Mouse (Mus musculus) gonadal fat pad, adult 2 months (tissue): Measurements from ENCODE around the gene Pparg. TPM values are rescaled to one million over a fixed set of nuclear protein-coding genes. Genes with fewer than 3 reads are reported as not detected.

Experiments
- DNase-seq: peaks from one replicate; pipeline ENCODE4 v3.0.0-alpha.2; 2012; ENCODE audit warnings: low read depth
- polyA plus RNA-seq: library from polyadenylated mRNA; depleted of rRNA; stranded (reverse); fragments of >200 nt; gene quantifications from 2 replicates; pipeline ENCODE4 v1.2.3, GENCODE M21; 2012

Gene Pparg
- polyA plus RNA-seq, 1 experiment, result 120 TPM

DNA sequence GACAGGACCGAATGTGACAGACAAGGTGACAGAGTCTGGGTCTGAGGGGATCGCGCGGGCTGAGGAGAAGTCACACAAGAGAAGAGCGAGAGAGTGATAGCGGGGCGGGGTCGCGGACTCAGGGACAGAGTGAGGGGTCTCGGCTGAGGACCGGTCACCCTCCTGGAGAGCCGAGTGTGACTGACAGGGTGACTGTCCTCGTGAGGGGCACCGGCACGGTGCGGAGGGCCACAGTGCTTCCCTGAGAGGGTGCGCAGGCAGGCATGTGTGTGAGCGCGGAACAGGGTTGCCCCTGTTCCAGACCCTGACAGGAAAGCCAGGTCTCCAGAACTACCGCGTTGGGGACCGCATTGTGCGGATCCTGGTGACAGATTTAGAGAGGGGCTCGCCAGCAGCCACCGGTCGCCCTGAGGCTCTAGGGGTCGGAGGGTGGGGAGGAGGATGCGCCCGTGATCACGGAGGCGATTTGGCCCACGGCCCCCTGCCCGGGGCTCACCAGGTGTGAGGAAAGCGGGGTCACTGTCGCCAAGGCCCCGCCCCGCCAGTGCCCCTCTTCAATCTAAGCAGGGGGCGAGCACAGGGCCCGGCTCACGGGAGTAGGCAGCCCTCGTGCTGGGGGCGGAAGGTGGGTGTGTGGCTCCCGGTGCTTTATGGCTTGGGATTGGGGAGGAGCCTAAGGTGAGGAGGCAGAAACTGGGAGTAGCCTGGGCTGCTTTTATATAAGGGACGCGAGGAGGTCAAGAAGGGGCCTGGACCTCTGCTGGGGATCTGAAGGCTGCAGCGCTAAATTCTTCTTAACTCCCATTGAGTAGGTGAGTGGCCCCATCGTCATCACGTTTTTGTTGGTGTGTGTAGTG lies 1.1 kb downstream of the Pparg start:
- DNase-seq, result no peak

DNA sequence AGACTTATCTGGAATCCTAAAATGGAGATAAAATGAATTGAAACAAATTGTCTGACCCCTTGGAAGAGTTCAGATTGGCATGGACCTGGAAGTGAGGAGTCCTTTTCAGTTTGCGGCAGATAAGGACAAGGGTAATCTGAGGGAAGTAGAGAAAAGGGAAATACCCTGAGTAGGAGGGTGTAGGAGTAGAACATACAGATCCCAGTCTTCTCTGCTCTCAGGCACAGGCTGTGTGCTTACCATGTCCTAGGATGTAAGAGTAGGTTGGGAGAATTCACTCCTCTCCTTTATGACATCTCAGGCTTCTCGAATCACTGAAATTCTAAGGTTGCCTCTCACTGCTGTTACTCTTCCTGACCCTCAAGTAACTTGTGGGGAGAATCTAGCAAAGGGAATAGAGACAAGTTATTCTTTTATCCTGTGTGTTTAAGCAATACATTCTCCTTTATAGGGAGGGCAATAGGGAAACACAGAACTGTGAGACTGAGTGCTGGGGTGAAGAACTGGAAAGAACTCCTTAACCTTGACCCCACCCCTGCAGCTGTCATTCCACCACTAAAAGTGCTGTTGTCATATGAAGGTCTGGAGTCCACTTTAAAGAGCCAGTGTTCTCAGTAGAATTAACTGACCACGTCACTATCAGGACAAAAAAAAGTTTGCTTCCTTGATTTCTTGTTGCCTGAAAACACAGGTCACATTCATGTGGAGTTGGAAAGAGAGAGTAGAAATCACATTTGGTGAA lies 6.3 kb downstream of the Pparg start:
- DNase-seq, result no peak

DNA sequence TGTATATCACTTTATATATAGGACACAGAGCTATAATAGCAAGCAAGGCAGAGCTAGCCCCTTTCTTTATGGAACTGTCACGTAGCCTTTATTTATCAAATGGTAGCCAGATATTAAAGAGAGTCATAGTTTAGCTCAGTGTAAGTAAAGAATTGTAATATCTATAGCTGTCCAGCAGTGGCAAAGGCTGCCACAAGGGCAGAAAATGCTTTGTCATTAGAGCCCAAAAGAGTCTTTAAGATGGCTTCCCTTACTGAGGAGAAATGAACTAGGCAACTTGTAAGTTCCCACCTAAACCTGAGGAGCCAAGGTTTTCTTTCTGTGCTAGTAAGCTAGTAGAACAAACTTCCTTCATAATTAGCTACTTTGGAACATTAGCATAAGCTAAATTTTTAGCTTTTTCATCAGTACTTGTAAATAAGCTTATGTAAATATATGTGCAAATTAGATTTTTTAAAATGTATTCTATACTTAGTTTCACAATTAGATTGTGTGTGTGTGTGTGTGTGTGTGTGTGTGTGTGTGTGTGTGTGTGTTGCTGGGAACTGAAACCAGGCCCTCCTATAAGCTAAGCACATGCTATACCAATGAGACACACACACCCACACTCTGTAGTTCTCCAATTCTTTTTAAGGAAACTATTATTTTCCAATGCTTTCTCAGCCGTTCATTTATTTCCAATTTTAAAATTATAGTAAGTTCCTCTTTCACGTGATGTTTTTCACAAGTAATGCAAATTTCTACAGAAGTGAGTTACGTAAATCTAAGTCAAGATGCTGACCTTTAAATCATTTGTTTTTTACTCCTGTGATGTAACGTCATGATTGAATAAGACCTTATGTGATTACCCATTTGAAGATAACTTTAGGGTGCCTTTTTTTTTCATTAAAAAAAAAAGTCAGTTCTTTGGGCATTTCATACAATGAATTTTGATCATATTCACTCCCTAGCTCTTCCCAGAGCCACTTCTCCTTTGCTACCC lies 14.4 kb downstream of the Pparg start:
- DNase-seq, result no peak

- no peak for DNase-seq
These were observed 19.8 kb downstream of the Pparg start for GRCm38 (mm10) chr6:115380596-115380995.

DNA sequence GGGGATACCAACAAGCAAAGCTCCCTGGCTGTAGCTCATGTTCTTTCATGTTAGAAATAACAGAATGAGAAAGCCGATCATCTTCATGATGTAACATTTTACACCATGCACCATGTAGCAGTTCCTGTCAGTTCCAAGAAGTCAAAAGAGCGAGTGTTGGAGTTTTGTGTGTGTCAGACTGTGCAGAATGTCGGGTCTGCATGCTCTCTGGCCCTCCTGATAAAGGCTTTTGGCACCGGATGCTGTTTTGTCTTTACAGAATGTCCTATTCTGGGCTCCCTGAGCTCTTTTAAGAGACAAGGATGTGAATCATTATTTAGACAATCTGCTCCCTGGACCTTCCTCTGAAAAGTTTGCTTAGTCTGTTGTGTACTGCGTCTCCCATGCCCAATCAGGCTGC lies 22.0 kb downstream of the Pparg start:
- DNase-seq, result no peak

DNA sequence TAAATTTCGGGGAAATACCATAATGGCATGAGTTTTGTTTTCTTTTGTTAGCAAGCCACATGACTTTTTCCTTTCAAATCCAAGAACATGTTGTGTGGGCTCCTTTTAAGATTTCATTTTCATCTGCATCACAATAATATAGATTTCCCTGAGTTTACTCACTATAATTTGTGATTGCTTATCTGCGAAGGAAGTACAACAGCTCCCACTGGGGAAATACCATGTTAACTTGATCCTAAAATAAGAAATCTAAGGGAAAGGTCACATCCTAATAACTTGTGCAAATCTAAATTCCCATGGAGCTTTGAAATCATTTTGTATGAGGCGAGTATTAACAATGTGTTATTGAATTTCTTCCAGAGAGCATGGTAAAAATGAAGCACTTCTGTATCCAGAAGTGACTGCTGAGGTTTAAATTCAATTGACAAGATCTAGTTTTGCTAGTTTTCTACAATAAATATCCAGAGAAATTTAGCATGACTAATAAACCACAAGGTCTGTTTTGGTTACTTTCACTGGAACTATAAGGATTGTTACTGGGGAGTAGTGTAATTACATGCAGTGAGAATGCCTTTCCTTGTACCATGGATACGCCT lies 29.3 kb downstream of the Pparg start:
- DNase-seq, result no peak

DNA sequence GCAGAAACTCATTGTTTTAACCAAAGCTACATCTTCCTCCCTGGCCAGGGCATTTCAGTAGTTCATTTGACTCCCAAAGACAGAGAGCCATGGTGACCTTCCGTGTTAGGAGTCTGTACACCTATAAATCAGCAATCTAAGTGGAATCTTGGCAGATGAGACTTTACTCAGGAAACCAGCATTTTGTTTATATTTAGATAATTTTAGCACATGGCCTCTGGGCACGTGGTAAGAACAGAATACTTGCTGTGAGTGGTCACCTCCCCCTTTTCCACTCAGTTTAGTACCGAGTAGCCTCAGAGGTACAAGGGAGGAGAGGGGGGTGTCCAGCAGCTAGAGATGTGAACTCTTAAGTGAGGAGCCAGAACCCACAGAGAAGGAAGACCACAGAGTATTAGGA lies 36.2 kb downstream of the Pparg start:
- DNase-seq, result no peak

- peak; percentile 84 for DNase-seq
These were observed 43.6 kb downstream of the Pparg start for GRCm38 (mm10) chr6:115404354-115404753.

GRCm38 (mm10) chr6:115411477-115411876 lies 50.7 kb downstream of the Pparg start:
- peak; percentile 98 for DNase-seq

- DNase-seq, result no peak
These were observed 57.4 kb downstream of the Pparg start for GRCm38 (mm10) chr6:115418171-115418570.

DNA sequence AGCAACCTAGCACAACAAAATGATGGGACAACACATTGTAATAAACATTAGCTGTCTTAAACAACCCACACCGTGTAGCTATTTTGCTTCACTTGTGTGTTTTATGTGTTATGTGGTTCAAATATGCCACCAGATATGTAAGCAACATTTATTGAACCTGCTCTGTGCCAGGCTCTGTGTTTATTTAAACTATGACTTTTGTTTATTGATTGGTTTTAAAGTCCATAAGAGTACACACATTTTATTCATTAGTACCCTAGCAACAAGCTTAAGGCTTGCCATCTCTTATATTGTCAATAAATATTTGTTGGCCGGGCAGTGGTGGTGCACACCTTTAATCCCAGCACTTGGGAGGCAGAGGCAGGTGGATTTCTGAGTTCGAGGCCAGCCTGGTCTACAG lies 58.2 kb downstream of the Pparg start:
- no peak for DNase-seq

- peak; percentile 77 for DNase-seq
These were observed 60.2 kb downstream of the Pparg start for GRCm38 (mm10) chr6:115420963-115421362.

DNA sequence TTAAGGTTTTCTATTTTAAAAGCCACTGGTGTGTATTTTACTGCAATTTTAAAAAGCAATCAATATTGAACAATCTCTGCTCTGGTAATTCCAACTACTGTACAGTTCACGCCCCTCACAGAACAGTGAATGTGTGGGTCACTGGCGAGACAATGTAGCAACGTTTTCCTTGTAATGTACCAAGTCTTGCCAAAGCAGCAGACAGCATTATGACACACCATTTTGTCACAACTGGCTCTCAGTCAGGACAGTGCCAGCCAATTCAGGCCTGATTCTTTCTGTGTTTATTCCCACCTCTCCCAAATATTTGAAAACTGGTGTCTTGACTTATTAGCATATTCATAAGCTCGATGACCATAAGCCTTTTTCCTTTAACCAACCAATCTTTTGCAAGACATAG lies 60.9 kb downstream of the Pparg start:
- no peak for DNase-seq

GRCm38 (mm10) chr6:115424433-115424832 lies 63.7 kb downstream of the Pparg start:
- DNase-seq, result no peak

GRCm38 (mm10) chr6:115432726-115433125 lies 72.0 kb downstream of the Pparg start:
- DNase-seq, result no peak

DNA sequence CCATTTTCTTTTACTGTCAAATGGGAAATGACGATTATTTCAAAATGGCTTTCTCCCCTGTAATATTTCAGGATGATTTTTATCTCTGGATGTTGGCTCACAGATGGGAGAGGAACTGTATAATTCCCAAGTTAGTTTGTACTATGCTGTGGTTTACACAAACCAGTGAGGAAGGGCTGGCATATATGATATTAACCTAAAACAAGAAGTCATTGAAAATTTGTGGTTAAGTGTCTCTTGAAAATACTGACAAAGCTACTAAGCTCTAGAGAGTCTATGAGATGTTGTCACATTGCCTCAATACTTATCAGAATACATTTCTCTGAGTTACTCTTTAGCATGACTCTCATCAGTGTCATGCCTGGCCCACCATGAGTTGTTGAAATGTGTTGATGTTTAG lies 73.3 kb downstream of the Pparg start:
- DNase-seq, result no peak

- DNase-seq, result no peak
These were observed 74.1 kb downstream of the Pparg start for GRCm38 (mm10) chr6:115434816-115435215.

- no peak for DNase-seq
These were observed 79.7 kb downstream of the Pparg start for GRCm38 (mm10) chr6:115440231-115441006.

DNA sequence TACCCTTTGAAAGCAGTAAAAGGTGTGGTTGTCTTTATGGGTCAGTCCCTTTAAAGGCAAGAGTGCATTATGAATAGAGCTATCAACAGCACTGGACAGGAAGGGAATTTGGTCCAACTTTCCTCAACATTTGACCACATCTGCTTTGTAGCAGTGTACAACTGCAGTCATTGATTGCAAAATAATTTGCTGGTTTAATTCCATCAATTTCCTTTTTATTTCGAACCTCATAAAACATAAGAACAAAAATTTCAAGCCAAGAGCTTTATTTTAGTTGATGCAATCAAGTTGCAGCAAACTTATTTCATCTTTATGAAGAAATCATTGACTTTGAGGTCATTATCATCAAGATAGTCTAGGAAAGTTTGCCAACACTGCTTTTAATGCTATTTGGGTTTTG lies 91.8 kb downstream of the Pparg start:
- no peak for DNase-seq

DNA sequence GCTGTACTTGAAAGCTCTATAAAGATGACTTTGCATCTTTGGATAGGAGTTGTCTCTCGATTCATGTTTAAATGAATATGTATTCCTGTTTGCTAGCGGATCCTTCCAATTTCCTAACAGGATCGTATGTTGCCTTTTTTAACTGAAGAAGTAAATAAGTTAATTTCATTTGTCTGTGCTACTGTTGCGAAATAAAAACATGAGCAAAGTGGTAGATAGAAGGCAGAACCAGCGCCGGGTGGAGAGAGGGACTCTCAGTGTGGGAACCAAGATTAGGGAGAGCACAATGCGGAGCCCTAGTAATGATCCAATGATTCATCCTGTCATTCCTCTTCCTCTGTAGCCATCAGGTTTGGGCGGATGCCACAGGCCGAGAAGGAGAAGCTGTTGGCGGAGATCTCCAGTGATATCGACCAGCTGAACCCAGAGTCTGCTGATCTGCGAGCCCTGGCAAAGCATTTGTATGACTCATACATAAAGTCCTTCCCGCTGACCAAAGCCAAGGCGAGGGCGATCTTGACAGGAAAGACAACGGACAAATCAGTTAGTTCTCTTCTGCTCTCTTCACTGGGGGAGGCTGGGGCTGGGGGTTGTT lies 102.1 kb downstream of the Pparg start:
- no peak for DNase-seq
